Mouse (Mus musculus) urinary bladder, postnatal 10 days (tissue): ENCODE data around the gene Hdgfl3.

ENCODE experiments used
- DNase-seq: peaks from one replicate; pipeline ENCODE4 v3.0.0; 2022; ENCODE audit warnings: low spot score

Hdgfl3 gene

DNA sequence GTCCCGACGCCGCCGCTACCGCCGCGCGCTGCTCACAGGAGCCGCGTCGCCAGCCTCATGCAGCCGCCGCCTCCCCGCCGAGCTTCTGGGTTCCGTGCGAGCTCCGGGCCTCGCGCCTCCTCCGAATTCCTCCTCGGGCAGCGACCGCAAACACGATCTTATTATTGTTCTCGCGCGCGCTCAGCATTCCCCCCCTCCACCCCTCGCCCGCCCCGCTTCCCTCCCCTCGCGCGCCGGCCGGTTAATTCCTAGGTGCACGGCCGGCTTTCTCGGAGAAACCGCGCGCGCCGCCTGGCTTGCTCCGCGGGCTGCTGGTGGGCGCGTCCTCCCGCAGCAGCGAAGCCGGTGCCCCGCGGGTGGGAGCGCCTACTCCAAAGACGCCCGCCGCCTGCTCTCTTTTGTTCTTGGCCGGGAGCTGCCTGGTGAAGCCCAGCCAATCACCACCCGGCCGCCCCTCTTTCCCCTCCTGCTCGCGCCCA lies at the start of gene Hdgfl3:
Hdgfl3 (minus strand) TSS at position 207 of the 479 bp plus-strand sequence.
- DNase-seq, result peak; percentile 41

- DNase-seq, result no peak
Observed at GRCm38 (mm10) chr7:81983651-81984050, 49.4 kb upstream of the Hdgfl3 start.

- DNase-seq, result no peak
Observed at GRCm38 (mm10) chr7:81978304-81978703, 44.0 kb upstream of the Hdgfl3 start.

- no peak for DNase-seq
Observed at GRCm38 (mm10) chr7:81974616-81975015, 40.3 kb upstream of the Hdgfl3 start.

DNA sequence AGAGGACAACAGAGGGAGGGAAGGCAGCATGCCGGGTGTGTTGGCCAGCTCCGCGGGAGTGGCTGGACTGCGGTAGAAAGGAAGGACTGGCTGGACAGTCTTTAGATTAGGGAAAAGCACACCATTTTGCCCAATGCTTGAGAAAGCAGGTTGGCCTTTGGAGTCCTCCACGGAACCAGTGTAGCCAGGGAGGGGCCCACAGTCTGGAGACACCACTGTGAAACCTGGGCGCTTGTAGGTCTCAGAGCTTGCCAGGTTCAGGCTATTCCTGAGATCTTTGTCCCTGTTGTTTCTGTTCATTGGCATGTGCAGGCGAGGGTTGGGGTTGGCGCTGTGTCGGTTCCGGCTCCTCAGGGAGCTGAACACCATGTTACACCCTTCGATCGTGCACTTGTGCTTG lies 39.7 kb upstream of the Hdgfl3 start:
- DNase-seq, result no peak

DNA sequence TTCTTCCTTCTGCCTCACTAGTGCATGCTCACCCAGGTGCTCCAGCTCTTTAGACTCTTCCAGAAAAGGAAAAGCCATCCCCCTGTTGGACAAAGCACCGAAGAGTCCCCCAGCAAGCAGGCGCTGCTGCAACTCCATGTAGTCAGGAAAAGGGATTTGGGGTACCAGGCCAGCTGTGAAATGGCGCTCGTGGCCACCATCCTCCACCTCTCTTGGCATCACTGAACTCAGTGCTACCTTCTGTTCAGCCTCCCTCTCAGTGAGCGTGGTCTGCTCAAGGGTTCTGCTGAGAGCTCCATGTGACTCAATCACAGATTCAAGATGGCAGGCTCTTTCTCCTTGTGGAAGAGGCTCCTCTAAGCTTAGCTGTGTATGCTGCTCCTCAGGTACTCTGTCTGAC lies 39.1 kb upstream of the Hdgfl3 start:
- DNase-seq, result no peak

DNA sequence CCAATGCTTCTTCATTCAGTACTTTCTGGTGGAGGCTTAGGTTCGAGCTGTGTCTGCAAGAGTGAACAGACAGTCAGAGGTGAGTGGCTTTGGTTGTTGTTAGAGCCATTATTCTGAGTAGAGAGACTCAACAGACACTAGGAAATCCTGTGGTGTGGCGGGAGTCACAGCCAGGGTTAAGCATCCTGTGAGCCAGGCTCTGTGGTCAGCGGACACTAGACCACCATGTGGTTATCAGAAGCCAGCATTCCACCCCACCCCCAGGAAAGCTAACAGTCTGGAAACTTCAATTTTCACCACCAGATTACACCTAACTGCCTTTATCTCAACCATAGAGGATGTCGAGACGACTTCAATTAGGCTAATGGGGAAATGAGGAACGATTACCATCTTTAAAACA lies 34.7 kb upstream of the Hdgfl3 start:
- DNase-seq, result no peak

DNA sequence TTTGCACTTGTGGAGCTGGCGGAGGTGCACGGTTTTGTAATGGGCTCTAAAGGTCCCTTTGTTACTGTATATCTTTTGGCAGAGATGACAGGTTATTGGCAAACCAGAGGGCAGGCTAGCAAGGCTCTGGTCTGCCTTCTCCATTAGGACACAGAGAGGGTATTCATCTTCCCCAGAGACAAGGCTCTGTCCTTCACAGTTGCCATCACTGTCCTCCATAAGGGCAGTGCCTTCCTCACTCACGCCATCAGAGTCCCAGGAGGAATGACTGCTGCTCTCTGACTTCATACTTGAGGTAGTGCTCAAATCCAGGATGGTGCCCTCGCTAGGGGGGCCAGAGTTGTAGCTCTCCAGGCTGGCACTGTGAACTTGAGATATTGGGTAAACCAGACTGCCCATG lies 34.2 kb upstream of the Hdgfl3 start:
- DNase-seq, result no peak

DNA sequence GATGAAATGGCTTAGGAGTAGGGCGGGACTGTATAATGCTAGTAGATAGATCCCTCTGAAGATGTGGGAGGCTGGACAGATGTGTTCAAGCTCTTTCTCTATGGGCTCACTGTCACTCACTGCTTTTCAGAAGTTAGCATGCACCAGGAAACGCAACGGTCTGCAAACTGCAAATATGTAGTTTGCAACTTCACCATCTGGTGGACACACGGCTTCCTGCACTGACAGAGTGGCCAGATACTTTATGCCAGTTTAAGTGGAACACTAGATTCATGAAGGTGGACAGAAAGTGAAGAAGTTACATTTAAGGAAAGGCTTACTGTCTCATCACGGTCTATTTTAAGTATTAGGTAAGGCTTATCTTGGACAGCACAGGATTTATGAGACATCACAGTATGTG lies 31.9 kb upstream of the Hdgfl3 start:
- no peak for DNase-seq

- no peak for DNase-seq
Observed at GRCm38 (mm10) chr7:81959704-81960103, 25.4 kb upstream of the Hdgfl3 start.

DNA sequence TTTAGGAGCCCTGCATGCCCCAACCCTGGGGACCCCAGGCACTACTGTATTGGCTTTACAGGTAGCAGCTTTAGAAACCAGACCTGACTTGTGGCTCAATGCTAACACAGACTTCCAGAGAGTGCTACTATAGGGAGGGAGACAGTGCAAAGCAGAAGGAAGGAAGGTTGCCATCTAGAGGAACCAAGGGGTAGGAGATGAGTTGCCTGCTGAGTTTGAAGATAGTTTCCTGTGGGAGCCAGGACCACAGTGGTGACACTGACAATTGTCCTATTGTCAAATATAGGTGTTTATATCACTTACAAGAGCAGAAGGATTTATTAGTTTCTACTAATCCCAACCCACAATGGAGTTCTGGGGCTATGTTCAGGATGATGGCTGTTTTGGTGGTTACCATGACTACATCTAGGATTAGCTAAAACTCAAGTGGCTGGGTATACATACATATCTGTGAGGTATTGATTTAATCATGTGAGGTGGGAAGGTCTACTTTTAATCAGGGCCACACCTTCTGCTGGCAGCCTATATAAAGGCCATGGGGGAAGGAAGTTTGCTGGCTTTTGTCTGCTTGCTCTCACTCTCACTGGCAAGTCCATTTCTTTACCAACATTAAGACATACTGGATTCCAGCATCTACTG lies 20.1 kb upstream of the Hdgfl3 start:
- DNase-seq, result no peak

- DNase-seq, result no peak
Observed at GRCm38 (mm10) chr7:81950499-81950898, 16.2 kb upstream of the Hdgfl3 start.

GRCm38 (mm10) chr7:81945398-81945797 lies 11.1 kb upstream of the Hdgfl3 start:
- no peak for DNase-seq

GRCm38 (mm10) chr7:81934806-81935205 lies 533 bp upstream of the Hdgfl3 start:
- no peak for DNase-seq

GRCm38 (mm10) chr7:81933601-81934266 lies 539 bp downstream of the Hdgfl3 start:
- no peak for DNase-seq

GRCm38 (mm10) chr7:81933061-81933600 lies 1.1 kb downstream of the Hdgfl3 start:
- no peak for DNase-seq

DNA sequence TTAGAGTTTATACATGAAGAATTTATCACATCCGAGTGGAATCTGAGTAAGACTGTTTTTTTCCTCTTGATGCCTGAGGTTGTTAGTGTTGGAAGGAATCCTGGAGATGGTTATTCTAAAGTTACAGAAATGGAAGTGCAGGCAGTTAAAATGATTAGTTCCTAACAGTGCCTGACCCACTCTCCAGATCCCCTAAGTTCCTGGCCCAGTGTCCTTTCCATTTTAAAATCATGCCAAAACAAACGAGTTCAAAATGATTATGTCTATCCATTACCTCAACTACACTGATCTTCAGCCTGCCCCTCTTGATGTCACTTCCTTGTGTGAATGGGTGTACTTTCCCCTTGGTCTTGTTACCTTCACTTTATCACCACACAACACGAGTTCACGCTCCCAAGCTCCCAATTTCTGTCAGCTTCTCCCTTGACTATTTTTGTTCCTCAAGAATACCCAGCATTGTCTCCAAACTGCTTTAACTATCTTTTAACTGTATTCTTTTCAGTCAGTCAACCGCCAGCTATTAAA lies 1.7 kb downstream of the Hdgfl3 start:
- no peak for DNase-seq

- DNase-seq, result no peak
Observed at GRCm38 (mm10) chr7:81928998-81929397, 5.3 kb downstream of the Hdgfl3 start.

DNA sequence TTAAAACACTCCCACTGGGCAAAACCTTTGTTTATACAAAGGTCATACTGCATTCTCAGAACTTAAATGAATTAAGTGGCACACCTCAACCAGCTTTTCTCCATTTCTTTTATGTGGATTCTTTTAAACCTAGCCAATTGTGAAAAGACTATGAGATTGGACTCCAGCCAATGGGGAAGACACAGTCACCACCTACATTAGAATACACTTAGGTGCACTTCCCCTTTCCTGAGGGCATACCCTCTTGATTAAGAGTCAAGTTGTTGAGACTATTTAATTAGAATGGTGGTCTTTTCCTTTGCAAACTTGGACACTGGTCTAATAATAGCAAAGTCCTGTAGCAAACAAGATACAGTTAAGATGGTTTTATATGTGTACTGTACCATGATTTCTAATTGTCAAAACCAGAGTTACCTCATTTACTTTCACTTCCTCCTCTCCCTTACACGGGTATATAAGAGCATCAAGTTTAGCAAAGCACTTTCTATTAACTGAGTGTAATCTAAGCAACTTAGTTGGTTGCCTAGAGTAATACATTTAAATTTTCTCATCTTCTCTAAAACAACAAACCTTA lies 12.8 kb downstream of the Hdgfl3 start:
- DNase-seq, result no peak

DNA sequence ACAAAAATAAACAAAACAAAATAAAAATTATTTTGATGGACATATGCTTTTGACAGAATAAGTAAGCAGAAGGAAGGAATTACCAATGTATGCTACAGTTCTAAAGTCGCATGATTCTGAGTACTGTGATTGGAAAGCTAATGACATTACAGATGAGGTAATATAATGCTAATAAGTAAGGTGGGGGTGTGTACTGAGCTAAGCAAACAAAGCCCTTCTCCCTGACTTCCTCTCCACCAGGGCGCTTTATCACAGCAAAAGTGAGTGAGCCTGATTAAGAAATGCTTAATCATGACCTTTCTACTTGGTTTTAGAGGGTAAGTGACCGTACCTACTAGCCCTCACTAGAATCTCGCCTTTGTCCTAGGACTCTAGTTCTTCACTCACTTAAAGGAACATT lies 14.0 kb downstream of the Hdgfl3 start:
- no peak for DNase-seq

DNA sequence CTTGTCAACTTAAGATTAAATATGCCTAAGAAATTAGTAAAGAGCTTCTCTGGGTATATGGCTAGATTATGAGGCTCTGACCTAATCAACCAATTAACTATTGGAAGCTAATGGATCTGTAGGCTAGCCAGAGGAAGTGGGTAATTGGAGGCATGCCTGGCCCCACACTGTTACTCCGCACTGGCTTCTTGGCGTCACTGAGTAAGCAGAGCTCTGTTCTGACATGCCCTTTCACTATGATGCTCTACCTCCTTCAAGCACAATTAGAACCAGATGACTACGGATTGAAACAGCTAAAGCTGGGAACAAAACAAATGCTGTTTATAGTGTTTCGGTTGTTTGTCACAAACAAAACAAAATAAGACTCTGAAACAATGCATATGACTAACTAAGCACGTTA lies 16.0 kb downstream of the Hdgfl3 start:
- no peak for DNase-seq

GRCm38 (mm10) chr7:81904926-81905325 lies 29.3 kb downstream of the Hdgfl3 start:
- no peak for DNase-seq

DNA sequence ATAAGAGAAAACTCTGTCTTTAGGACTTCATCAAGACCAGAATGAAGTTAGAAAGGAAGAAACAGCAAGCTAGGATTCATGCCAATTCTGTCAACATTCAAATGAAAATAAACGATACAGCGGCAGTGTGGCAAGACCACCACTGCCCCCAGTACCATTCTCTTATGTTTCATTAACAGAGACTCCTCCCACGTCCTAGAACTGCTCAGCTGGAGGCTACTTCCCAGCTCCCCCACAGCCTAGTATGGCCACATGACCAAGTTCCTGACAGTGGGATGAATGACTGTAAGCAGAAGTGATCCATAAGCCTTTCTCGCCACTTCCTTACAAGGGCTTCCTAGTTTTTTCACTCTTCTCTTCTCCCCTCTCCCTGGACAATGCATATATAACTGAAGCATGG lies 30.2 kb downstream of the Hdgfl3 start:
- DNase-seq, result no peak
